Mouse (Mus musculus) bone marrow, adult 2 months (tissue): ENCODE measurements around the gene Myo18a.

ENCODE experiments used
- CTCF ChIP-seq: fragments of 200-500 bp; IDR thresholded peaks from 2 replicates; pipeline ENCODE4 v1.5.1; 2011; ENCODE audit warnings: low read length, control low read depth; ENCODE audit not compliant: control insufficient read depth, insufficient read depth
- POLR2A ChIP-seq: fragments of 200-500 bp; IDR thresholded peaks from 2 replicates; pipeline ENCODE4 v1.6.1; 2011; ENCODE audit warnings: low read depth, mild to moderate bottlenecking, control low read depth, low read length, borderline replicate concordance; ENCODE audit not compliant: control insufficient read depth

GRCm38 (mm10) chr11:77822781-77823180 lies 59.7 kb downstream of the Myo18a start:
- TF ChIP-seq POLR2A (no peak), CTCF (peak; percentile 74)
